Mouse (Mus musculus) liver, postnatal 0 days (tissue): ENCODE data around the gene Dhdds. TPM values are rescaled to one million over a fixed set of nuclear protein-coding genes. Genes with fewer than 3 reads are reported as not detected.

Experiments
- ATAC-seq: fragments of 200-750 bp; cut with Nextera tagmentation; 2 replicates; pipeline ENCODE4 v1.8.0; 2017; ENCODE audit warnings: mild to moderate bottlenecking, moderate library complexity
- DNase-seq: peaks from one replicate; pipeline ENCODE4 v3.0.0-alpha.2; 2016
- H3K27ac ChIP-seq: fragments of 300-500 bp; sonication (generic); 2 replicates; pipeline ENCODE4 v1.5.1; 2014; ENCODE audit warnings: antibody characterized with exemption, moderate library complexity, mild to moderate bottlenecking, low read depth
- H3K27me3 ChIP-seq: fragments of 300-500 bp; sonication (generic); 2 replicates; pipeline ENCODE4 v1.6.1; 2014; ENCODE audit warnings: low read length, control low read depth, mixed read lengths; ENCODE audit not compliant: insufficient read depth
- H3K36me3 ChIP-seq: fragments of 300-500 bp; sonication (generic); replicated peaks from 2 replicates; pipeline ENCODE4 v1.6.1; 2014; ENCODE audit warnings: mild to moderate bottlenecking, control low read depth, low read length, moderate library complexity, mixed read lengths; ENCODE audit not compliant: insufficient read depth
- H3K4me1 ChIP-seq: fragments of 300-500 bp; sonication (generic); 2 replicates; pipeline ENCODE4 v1.6.1; 2014; ENCODE audit warnings: antibody characterized with exemption, mild to moderate bottlenecking, control low read depth; ENCODE audit not compliant: insufficient read depth
- H3K4me2 ChIP-seq: fragments of 300-500 bp; sonication (generic); 2 replicates; pipeline ENCODE4 v1.6.1; 2014; ENCODE audit warnings: low read depth, mild to moderate bottlenecking, low read length, moderate library complexity, mixed read lengths
- H3K4me3 ChIP-seq: fragments of 300-500 bp; sonication (generic); 2 replicates; pipeline ENCODE4 v1.5.1; 2014; ENCODE audit warnings: low read depth, low read length
- H3K9ac ChIP-seq: fragments of 300-500 bp; sonication (generic); replicated peaks from 2 replicates; pipeline ENCODE4 v1.6.1; 2014; ENCODE audit warnings: mild to moderate bottlenecking, moderate library complexity
- H3K9me3 ChIP-seq: fragments of 300-500 bp; sonication (generic); 2 replicates; pipeline ENCODE4 v1.6.1; 2016; ENCODE audit warnings: mild to moderate bottlenecking, control low read depth, low read length, mixed read lengths
- CTCF ChIP-seq: sonication (generic); IDR thresholded peaks from 2 replicates; pipeline ENCODE4 v1.5.1; 2016; ENCODE audit warnings: antibody characterized with exemption, low read depth
- EP300 ChIP-seq: IDR thresholded peaks from 2 replicates; pipeline ENCODE4 v1.6.1; 2016; ENCODE audit warnings: antibody characterized with exemption, low read depth, mild to moderate bottlenecking
- WGBS: fragments of 180-500 bp; shearing (Covaris S2); extraction: QIAGEN DNeasy Blood & Tissue Kit; methylation state at CpG from one replicate; pipeline ENCODE4 v1.1.7; 2014; ENCODE audit not compliant: insufficient replicate concordance; 5-methylcytosine and 5-hydroxymethylcytosine counted together
- polyA plus RNA-seq: library from polyadenylated mRNA; unstranded; fragments of >200 nt; fragmentation: Nextera tagmentation; extraction: Ambion mirVana; gene quantifications from 2 replicates; pipeline ENCODE4 v1.2.1, GENCODE M21; 2015

Dhdds gene
- polyA plus RNA-seq, 1 experiment from 2014 or later, result 10.3 TPM

DNA sequence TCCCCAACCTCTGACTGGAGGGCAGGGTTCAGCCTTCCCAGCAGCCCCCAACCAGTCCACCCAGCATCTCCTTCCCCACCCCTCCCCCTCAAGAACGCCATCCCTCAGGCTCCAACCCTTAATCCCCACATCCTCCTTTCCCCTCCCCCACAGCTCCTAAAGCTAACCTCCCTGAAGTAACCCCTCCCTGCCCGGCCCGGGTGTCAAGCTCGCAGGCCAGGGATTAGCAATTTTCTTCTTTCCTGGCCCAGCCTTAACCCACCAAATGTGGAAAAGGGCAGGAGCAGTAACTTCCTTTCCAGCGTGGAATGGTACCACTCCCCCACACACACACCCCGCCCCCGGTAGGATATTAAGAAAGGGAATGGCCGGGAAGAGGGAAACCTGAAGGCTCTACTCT lies 16.0 kb upstream of the Dhdds start:
- H3K4me1 ChIP-seq, result peaks cover 7% of the 10 kb centered on the region
- ATAC-seq (no peak), DNase-seq (no peak)
- no peak overlapping the region for H3K4me2 ChIP-seq
- H3K9ac ChIP-seq, result no peak overlapping the region
- no peak overlapping the region for H3K4me3 ChIP-seq
- H3K9me3 ChIP-seq, result no peaks in the 10 kb centered on the region
- no peak overlapping the region for H3K27ac ChIP-seq
- TF ChIP-seq EP300 (no peak), CTCF (no peak)
- H3K27me3 ChIP-seq, result peaks cover 46% of the 10 kb centered on the region
- H3K36me3 ChIP-seq, result no peaks in the 10 kb centered on the region
- 6% methylated on average over 8 of the region's 8 CpGs for WGBS

DNA sequence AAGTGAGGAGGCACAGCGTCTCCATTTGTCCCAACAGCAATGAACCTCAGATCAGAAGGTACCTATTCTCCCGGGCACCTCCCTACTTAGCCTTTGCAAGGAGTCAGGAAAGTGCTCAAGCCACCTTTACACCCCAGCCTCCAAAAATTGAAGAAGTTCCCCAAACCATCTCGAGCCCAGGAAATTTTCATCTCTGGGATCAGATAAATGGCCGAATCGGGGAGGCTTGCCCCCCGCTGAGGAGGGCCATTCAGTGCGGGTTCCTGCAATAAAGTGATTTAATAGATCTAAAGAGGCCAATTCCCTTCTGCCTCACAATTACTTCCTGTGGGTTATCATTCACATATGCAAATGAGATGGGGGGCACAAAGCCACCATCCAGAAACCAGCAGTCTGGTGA lies 15.5 kb upstream of the Dhdds start:
- WGBS, result 21% methylated on average over 7 of the region's 7 CpGs
- H3K4me1 ChIP-seq, result peaks cover 7% of the 10 kb centered on the region
- no peak overlapping the region for H3K4me3 ChIP-seq
- peaks cover 46% of the 10 kb centered on the region for H3K27me3 ChIP-seq
- H3K9me3 ChIP-seq, result no peaks in the 10 kb centered on the region
- no peak overlapping the region for H3K4me2 ChIP-seq
- H3K27ac ChIP-seq, result no peak overlapping the region
- H3K9ac ChIP-seq, result no peak overlapping the region
- TF ChIP-seq EP300 (no peak), CTCF (no peak)
- DNase-seq (no peak), ATAC-seq (no peak)
- H3K36me3 ChIP-seq, result no peaks in the 10 kb centered on the region

DNA sequence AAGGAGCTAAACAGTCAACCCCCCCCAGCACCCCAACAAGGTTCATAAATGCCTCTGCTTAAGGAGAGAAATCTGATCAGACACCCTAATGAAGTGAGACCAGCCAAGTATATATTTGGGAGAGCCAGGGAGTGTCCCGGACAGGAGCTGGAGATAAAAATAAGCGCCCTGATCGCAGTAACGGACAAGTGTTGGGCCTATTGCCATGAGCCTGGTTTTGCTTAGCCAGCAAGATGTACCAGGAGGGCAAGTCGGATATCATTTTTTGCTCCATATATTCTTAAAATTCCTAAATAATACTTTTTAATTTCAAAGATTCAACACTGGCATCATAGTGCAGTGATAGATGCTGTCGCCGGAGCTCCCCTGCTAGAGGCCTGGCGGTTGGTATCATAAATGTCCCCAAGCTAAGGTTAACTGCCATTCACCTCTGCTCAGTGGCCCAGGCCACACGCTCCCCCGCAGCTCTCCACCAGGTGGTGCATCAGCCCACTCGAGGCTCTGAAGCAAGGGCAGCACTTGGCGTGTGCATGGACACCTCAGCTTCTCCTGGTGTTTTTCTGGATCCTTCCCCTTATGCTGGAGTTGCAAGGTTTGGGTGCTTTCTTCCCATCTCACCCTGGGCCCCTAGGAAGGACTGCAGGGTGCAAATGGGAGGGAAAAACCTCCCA lies 12.3 kb upstream of the Dhdds start:
- peak; percentile 31 for DNase-seq
- 54% methylated on average over 12 of the region's 12 CpGs for WGBS
- Histone ChIP-seq H3K4me3 (no peak overlapping the region), H3K4me1 (peaks cover 2% of the 10 kb centered on the region; the same call in 1 of the 2 replicates), H3K27ac (no peak overlapping the region), H3K4me2 (no peak overlapping the region), H3K27me3 (peaks cover 22% of the 10 kb centered on the region), H3K36me3 (no peaks in the 10 kb centered on the region), H3K9ac (no peak overlapping the region), H3K9me3 (no peaks in the 10 kb centered on the region)
- no peak for ATAC-seq
- TF ChIP-seq EP300, result no peak
- TF ChIP-seq CTCF, result peak; percentile 55

DNA sequence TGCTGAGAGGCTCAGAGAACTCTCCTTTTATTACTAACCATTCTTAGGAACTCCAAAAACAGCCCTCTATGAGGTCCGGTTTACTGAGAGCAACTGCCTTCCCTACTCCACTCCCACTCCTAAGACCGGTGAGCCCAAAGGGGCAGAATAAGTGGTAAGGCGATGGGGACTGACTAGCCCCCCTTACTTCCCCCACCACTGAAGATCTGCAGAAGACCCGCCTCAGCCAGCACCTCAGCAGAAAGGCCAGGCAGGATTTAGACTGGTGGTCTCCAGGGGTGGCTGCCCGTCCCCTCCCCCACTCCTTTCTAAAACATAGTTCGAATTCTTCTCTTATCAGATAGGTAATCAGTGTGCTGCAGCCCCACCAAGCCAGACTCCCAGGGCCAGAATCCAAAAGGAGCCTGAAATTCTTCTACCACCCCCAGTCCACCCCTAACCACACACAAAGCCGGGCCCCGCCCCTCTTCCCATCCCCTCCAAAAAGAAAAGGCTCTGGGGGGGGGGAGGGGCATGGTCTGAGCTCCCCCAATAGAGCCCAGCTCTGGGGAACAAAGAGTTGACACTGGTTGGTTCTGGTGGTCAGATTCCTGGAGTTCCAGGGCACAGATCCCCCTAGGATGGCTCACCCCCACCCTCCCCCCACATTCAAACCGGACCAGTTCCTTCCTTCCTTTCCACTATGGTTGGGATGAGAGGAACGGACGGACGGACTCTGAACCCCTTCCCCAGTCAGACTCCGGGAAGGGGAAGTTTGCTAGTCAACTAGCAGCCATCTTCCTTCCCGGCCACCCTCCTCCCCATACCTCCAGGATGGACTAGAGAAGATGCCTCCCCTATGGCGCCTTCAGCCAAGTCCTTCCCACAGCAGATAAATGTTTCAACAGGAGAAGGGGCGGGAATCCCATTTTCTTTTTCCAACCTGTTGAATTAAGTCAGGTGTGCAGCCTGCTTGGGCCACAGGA lies 11.0 kb upstream of the Dhdds start:
- peak overlapping the region; percentile 36 for H3K4me3 ChIP-seq
- 23% methylated on average over 16 of the region's 16 CpGs for WGBS
- H3K4me2 ChIP-seq, result peak overlapping the region; percentile 26; the same call in 1 of the 2 replicates
- DNase-seq (peak; percentile 15), ATAC-seq (no peak)
- no peaks in the 10 kb centered on the region for H3K9me3 ChIP-seq
- no peaks in the 10 kb centered on the region for H3K4me1 ChIP-seq
- no peak for TF ChIP-seq EP300
- no peak for TF ChIP-seq CTCF
- 0 out of 2 replicates have a peak overlapping the region, but pooled peaks have one; percentile 16 for H3K9ac ChIP-seq
- no peak overlapping the region; the same call in 1 of the 2 replicates for H3K27ac ChIP-seq
- H3K27me3 ChIP-seq, result peaks cover 10% of the 10 kb centered on the region; the same call in 1 of the 2 replicates
- H3K36me3 ChIP-seq, result no peaks in the 10 kb centered on the region

DNA sequence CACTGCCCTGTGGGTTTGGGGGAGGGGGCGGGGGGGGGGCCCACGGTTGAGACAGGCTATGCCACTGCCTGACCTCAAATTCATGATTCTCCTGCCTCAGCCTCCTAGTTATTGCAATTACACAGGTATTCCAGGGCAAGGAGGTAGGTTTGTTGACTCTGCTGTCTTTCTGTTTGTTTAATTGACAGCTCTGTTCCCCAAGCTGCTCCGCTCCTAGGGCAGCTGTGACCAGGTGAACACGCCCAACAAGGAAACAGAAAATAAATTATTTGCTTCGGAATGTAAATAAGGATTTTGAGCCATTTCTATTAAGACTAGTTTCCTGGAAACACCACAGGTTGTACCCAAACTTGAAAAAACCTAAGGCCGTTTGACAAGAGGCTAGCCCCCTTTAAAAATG lies 9.0 kb upstream of the Dhdds start:
- Histone ChIP-seq H3K36me3 (no peaks in the 10 kb centered on the region), H3K27ac (no peak overlapping the region), H3K4me1 (no peaks in the 10 kb centered on the region), H3K4me2 (no peak overlapping the region), H3K9ac (no peak overlapping the region), H3K9me3 (no peaks in the 10 kb centered on the region), H3K27me3 (no peaks in the 10 kb centered on the region), H3K4me3 (no peak overlapping the region)
- ATAC-seq (no peak), DNase-seq (no peak)
- no peak for TF ChIP-seq EP300
- no peak for TF ChIP-seq CTCF
- 44% methylated on average over 6 of the region's 6 CpGs for WGBS

DNA sequence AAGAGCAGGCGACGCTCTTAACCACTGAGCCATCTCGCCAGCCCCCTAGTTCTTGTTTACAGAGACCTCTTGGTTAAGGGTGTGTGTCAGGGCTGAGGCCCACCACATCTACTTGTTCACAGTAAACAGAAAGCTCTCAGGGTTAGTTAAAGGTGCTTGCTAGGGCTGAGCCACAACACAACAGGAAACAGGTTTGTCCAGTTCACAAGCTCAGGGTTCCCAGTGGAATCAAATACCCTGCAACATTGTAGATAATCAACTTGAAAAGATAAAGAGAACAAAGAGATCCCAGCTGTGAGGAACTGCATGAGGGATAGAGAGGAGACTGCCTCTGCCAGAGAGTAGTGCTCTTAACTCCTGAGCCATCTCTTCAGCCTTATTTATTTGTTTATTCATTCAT lies 6.1 kb upstream of the Dhdds start:
- H3K4me2 ChIP-seq, result no peak overlapping the region
- DNase-seq, result no peak
- ATAC-seq, result no peak
- no peaks in the 10 kb centered on the region for H3K27me3 ChIP-seq
- H3K9me3 ChIP-seq, result no peaks in the 10 kb centered on the region
- H3K9ac ChIP-seq, result no peak overlapping the region
- H3K27ac ChIP-seq, result no peak overlapping the region
- no peak overlapping the region for H3K4me3 ChIP-seq
- no peaks in the 10 kb centered on the region for H3K4me1 ChIP-seq
- TF ChIP-seq CTCF, result no peak
- TF ChIP-seq EP300, result no peak
- WGBS, result 75% methylated on average over 3 of the region's 3 CpGs
- H3K36me3 ChIP-seq, result no peaks in the 10 kb centered on the region
